Comparison of ENCODE assay signal across 20 mouse cellular contexts in genomic region chr11:98495176-98495719, GRCm38 (mm10). TPM values are rescaled to one million over a fixed set of nuclear protein-coding genes. Genes with fewer than 3 reads are reported as not detected.
"Had no signal": no experiment of that assay in that cellular context is flagged by ENCODE, and none has a peak within 500 bp of the region (broad histone marks: within the 10 kb centered on the region; RNA-seq: fewer than 3 reads in every experiment).

No protein-coding gene starts in this region.

- ATAC-seq: intestine, embryonic 15.5 days; midbrain, embryonic 16.5 days had no signal

- H3K27me3 ChIP-seq: intestine, embryonic 15.5 days; stomach, embryonic 15.5 days had no signal

- H3K36me3 ChIP-seq: intestine, embryonic 15.5 days; limb, embryonic 13.5 days; liver, embryonic 15.5 days; midbrain, embryonic 12.5 days; stomach, embryonic 15.5 days had no signal

- H3K4me3 ChIP-seq: intestine, embryonic 15.5 days; limb, embryonic 13.5 days; liver, embryonic 15.5 days; midbrain, embryonic 12.5 days; stomach, embryonic 15.5 days had no signal

- H3K4me2 ChIP-seq: intestine, embryonic 15.5 days; limb, embryonic 13.5 days; liver, embryonic 15.5 days; lung, embryonic 14.5 days; midbrain, embryonic 12.5 days; stomach, embryonic 15.5 days had no signal

- H3K4me1 ChIP-seq: intestine, embryonic 15.5 days; liver, embryonic 15.5 days; stomach, embryonic 15.5 days had no signal

- H3K27ac ChIP-seq: intestine, embryonic 15.5 days; limb, embryonic 13.5 days; liver, embryonic 15.5 days; macrophage; midbrain, embryonic 12.5 days; stomach, embryonic 15.5 days had no signal

- DNase-seq: kidney, adult 18-20 months; kidney, postnatal 14 days; left cerebral cortex, postnatal 4 days; lung, embryonic 14.5 days; lung, postnatal 10 days; right cerebral cortex, adult 18-20 months; right cerebral cortex, postnatal 25 days; spleen, adult 18-20 months had no signal

- H3K9me3 ChIP-seq: intestine, embryonic 15.5 days; limb, embryonic 13.5 days; liver, embryonic 15.5 days; midbrain, embryonic 12.5 days; stomach, embryonic 15.5 days had no signal

- H3K9ac ChIP-seq: intestine, embryonic 15.5 days; limb, embryonic 13.5 days; liver, embryonic 15.5 days; lung, embryonic 14.5 days; midbrain, embryonic 12.5 days; stomach, embryonic 15.5 days had no signal

RNA-seq across cellular contexts. Expression of gene Ikzf3, which starts 50.6 kb away (rescaled TPM):
- total RNA-seq: layer of hippocampus, adult 8-10 months had no signal
- polyA plus RNA-seq: midbrain, embryonic 16.5 days had no signal

RNA-seq across cellular contexts. Expression of gene Zpbp2, which starts 55.6 kb away (rescaled TPM):
- total RNA-seq: left cerebral cortex, adult 18-20 months; left cerebral cortex, postnatal 10 days; left cerebral cortex, postnatal 4 days had no signal
- polyA plus RNA-seq: liver, adult 2 months; macrophage; neural tube, embryonic 14.5 days had no signal
